Mouse (Mus musculus): ENCODE data around the gene Prkcb.

The Prkcb gene

DNA sequence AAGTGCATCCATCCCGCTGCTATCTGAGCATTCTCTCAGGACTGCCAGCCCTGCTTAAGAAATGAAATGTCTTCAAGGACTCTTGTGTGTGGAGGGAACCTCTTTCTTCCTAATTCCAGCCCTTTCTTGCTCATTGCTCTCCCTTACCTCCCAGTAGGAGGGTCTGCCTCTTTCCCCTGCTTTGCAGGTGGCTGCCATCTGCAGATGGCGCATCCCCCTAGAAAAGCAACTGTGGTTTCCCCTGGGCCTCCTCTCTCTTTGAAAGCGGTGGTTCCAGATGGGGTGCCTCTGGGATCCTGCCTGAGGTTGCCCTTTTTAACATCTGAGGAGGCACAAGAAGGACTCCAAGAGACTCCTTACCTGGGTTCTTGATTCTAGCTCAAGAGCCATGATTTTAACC is 2.2 kb downstream of the Prkcb start:
- DNase-seq = no peak

DNA sequence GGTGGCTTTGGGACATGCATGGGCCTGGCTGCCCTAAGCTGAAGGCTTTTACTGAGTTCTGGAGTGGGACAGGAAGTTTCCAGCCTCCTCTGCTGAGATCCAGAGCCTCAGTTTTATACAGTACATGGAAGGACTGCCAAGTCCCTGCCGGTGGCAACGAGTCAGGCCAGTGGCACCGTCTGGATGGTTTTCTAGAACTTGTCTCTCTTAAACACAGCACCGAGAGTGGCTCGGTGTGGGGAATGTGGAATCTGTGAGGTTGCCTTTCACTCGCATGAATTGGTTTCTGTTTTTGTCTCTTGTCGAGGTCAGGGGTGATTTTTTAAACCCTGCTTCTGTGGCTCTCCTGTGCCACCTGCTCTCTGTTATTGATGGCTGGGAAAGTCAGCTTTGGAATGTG is 3.6 kb downstream of the Prkcb start:
- DNase-seq = no peak

- no peak for DNase-seq
Measured at GRCm38 (mm10) chr7:122294111-122294510, 5.6 kb downstream of the Prkcb start.

- no peak for DNase-seq
Measured at GRCm38 (mm10) chr7:122295363-122295762, 6.8 kb downstream of the Prkcb start.

DNA sequence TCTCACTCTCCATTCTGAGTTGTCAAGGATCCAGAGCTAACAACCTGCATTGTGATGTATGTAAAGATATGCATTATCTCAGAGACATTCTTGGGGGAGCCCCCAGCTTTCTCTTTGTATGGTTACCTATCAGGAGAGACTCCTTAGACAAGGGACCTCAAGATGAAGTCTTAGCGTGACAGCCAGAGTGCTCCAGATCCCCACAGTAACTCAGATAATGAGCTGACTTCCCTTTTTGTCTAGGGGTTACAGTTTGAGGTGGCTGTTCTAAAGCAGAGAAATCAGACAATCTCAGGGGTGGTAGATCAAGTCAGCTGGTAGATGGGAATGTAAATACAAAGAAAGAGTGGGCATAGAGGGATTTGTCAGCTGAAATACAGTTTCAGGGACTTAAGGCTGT is 7.8 kb downstream of the Prkcb start:
- DNase-seq = no peak

DNA sequence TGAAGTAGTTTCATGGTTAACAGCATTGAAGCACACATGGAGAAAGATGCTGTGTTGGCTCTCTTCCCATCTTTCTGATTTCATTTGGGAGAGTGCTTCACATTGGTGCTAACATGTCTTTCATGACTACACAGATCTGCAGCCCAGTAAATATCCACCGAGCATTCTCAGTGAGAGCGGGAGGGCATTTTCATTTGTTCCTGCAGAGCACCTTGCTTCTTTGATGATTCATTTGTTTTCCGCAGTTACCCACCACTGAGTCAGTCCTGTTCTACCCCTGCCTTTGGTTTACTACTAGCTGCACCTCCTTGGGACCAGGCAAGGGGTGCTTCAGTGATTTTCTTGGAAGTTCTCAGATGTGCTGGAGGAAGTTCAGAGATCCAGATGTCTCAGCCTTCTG is 8.3 kb downstream of the Prkcb start:
- no peak for DNase-seq

DNA sequence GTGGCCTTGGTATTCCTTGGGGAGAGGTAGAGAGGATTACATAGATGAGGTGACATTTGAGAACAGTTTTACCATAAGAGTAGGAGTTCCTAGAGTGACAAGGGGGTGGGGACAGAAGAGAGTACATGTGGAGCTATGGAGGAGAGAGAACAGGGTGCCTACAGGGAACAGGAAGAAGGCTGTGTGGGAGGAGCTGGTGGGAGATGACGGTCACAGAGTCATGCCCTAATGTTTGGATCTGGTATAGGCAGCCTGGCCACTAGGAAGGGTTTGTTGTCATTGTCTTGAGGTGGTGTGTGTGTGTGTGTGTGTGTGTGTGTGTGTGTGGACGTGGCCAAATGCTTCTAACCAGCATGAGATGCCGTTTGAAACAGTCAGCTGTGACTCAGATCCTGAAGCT is 9.1 kb downstream of the Prkcb start:
- DNase-seq = no peak

DNA sequence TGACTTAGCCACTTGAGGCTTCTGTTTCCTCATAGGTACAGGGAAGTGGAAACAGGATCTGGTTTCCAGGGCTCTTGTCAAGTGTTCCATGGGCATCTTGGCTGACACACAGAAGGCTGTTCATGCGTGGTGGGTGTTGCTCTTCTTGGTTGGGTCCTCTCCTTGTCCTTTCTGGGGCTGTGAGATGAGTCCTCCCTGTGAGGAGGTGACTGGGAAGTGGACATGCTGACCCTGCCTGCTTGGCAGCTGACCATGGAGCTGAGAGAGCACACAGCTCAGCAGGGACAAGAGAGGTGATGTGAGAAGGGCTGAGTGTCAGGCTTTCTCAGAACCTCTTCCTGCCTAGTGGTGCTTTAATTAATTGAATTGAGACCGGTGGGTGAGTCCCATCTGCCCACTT is 10.2 kb downstream of the Prkcb start:
- DNase-seq = no peak

- DNase-seq = no peak
Measured at GRCm38 (mm10) chr7:122300538-122300937, 12.0 kb downstream of the Prkcb start.

DNA sequence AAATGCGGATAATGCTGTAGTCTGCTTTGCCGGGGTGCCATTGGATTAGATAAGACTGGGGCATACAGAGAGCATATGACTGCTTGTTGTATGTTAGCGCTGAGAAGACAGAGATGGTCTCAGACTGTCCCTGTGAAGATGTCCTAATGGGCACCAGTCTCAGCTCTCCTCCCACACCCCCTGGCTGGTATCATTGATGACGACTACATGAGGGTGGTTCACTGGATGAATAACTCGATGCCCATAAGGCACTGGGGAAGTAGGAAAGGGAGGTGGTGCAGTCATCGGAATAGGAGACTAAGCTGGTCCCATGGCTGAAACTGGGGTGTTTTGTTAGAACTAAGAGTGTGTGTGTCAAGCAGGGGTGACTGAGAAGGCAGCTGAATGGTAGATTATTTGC is 14.0 kb downstream of the Prkcb start:
- no peak for DNase-seq

DNA sequence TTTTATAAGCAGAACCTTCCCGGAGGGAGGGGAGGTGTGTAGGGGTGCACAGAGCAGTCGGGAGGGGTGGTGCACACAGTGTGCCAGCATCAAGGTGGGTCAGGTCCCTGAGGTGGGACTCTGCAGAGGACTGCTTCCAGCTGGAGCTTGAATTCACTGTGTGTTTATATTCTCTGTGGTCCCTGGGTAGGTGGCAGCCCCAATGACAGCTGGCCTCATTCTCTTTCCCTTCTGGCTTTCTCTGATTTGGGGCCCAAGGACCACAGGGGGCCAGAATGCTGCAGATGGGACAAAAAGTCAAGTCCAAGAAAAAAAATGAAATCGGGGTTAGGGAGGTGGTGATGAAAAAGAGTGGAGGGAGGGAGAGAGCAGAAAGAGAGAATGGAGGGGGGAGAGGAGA is 15.4 kb downstream of the Prkcb start:
- no peak for DNase-seq

- DNase-seq = no peak
Measured at GRCm38 (mm10) chr7:122304521-122304920, 16.0 kb downstream of the Prkcb start.

DNA sequence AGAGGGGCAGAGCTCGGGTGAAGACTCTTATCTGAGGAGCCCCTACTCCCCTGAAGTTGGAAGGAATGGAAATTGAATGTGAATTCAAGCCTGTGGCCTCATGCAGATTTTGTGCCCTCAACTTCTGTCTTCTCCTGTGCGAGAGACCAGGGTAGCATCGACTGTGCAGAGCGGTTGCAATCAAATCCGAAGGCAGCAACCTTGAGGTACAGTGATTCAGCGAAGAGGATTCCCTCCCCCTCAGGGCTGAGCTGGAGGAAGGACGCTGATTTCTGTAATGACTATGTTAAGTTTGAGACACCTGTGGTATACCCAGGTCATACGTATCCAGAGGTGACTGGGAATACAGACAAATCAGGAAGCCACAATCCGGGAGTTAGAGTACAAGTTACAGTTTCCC is 18.7 kb downstream of the Prkcb start:
- DNase-seq = no peak

DNA sequence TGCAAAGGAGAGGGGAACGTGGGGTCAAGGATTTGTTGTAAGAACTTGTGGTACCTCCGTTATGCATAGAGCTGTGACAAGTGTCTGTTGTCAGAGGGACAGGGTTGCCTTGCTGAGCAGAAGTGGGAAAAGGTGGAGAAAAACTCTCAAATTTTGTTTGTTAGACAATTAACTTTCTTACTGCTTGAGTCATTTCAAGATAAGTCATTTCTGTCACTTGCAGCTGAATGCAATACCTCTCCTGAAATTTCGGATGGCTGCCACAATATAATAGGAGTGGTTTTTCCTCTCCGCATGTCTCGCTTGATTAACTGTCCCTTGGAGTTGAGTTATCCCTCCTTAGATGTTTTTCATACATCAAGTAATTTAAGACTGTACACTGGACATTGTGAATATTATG is 20.1 kb downstream of the Prkcb start:
- no peak for DNase-seq

DNA sequence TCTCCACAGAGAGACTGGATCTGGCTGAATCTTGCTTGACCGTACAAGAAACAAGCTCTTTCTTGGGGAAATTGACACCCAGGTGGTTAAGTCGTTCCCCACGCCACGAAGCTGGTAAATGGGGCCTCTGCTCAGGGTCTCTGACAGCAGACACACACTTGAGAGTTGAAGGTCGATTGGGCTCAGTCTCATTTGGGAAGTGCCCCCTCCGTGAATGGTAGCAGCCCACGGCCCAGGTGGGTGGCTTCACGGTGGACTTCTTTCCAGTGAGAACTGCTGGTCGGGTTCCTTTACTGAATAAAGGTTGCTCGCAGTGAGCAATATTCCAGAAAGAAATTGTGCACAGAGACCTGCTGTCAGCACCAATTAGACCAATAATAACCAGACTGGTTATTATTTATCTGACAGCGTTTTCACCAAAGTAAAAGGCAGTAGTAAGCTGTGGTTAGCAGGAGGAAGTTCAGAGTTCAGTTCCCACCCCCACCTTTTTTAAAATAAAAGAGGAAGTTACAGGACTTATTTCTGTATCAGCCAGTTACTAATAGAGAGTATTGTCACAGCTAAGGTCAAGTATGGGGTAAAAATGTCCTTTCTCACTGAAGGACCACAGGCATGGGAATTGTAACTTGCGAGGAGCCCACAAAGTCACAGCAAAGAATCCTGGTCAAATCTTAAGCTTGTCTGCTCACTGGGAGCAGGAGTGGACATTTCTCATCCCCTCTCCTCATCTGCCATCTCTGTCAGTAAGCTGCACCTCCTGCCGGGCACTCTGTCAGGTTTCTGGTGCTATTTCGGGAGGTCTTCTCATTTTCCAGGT is 21.6 kb downstream of the Prkcb start:
- DNase-seq = no peak

DNA sequence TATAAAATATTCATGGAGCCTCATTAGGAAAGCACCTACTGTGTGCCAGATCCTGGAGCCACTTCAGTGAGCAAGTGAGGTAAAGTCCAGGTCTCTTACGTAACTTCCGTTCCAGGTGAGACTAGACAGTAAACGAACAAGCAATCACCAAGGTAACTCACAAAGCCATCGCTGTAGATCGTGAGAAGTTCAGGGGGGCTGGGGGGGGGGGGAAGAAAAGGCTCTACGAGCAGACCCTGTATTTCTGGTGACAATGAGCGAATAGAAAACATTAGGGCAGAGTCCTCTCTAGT is 22.1 kb downstream of the Prkcb start:
- DNase-seq = no peak

DNA sequence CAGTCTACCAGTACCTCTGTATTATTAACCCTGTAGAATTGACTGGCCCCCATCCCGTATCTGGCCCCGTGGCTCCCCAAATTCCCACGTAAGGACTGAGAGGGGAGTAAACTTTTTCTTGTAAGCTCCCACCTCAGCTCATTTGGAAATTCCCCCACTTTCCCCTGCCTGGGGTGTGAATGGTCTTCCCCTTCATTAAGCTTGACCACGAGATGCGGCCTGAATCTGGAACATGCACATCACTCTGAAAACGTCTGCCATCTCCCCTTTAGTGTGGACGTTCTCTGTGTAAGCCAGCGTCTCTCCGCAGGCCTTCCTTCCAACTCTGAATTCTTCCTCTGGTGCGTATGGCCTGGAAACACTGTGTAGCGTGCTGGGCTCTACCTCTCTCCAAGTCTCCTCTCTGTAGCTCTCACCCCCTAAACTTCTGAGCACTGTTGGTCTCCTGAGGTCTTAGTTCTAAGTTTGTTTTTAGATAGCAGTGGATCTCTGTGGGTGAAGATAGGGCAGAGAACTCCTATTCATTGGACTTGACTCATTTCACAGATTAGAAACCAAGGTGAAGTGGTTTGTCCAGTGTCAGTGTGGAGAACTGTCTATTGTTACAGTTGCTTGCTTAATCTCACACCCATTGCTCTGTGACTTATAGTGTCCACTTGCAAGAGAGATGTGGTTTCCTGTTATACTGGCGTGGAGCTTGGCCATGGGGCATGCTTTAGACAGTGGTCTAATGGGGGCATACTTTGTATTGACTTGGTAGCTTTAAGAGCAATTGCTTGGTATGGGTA is 25.3 kb downstream of the Prkcb start:
- no peak for DNase-seq

- DNase-seq = no peak
Measured at GRCm38 (mm10) chr7:122315720-122316331, 27.3 kb downstream of the Prkcb start.

- no peak for DNase-seq
Measured at GRCm38 (mm10) chr7:122316681-122317080, 28.1 kb downstream of the Prkcb start.

GRCm38 (mm10) chr7:122317485-122317884 is 28.9 kb downstream of the Prkcb start:
- DNase-seq = no peak

DNA sequence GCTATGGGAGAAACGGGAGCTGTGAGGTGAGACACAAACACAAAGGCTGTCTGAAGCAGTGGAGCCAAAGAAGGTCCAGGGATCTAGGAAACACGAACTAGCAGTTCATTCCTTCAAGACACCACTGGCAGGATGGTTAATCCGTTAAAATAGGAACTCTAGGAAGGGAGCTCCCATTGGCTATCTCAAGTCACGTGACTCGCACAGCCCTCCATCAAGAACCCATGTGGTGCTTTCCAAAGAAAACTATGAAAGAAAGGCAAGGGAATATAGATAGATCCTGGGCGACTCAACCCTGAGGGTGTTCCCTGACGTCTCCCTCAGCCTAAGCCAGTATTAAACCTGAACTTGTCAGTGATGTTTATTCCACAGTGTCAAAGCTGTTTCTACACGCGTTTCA is 31.0 kb downstream of the Prkcb start:
- no peak for DNase-seq

DNA sequence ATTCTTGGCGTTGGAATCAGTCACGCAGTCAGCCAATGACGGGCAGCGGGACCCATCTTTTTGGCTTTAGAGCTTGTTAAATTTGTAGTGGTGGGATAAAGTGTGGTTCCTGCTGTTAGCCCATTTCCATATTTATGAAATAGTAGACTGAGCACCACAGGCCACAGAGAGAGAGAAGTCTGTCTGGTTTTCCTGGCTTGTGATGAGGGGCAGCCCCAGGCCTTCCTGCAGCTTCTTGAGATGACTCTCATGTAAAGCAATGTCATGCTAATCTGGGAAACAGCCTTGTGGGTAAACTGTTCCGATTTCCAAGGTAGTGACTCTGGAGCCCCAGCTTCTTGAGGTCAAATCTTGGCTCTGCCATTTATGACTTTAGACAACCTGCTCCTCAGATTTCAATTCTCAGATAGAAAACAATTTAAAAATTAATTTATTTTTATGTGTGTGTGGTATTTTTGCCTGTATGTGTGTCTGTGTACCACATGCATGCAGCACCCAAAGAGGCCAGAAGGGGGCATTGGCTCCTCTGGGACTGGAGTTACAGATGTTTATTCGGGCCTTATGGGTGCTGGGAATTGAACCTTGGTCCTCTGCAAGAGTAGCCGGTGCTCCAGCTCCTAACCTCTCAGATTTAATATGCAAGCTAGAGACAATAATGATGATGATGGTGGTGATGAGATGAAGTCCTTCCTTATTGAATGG is 32.4 kb downstream of the Prkcb start:
- DNase-seq = no peak

DNA sequence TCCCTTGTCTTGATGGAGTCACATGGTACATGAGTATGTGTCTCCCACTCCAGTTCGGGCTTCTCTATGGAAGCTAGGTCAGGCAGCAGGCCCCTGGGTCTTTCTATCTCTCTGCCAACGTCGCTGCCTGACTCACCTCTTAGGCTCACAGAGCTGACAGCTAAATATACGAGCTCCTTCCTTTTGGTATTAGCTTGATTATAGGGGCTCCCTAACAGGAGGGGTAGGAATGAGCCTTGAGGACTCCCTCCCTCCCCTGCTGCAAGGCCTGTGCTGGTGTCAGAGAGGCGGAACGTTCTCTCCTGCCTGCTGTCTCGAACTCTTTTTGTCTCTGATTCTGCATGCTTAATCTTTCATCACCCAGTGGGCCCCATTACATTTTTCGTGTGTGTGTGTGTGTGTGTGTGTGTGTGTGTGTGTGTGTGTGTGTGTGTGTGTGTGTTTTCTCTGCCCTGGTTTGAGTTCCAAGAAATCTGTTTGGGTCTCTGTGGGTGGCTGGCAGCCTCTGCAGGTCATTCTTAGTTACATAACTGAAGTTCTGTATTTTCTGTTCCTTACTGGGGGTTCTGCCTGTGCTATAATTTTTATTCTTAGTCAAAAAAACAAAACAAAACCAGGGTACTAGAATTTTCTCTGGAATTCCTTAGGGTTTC is 33.6 kb downstream of the Prkcb start:
- DNase-seq = no peak

All from right cerebral cortex, postnatal 25 days (tissue).